8 mouse cellular contexts compared by ENCODE assay signal in the genomic region with DNA sequence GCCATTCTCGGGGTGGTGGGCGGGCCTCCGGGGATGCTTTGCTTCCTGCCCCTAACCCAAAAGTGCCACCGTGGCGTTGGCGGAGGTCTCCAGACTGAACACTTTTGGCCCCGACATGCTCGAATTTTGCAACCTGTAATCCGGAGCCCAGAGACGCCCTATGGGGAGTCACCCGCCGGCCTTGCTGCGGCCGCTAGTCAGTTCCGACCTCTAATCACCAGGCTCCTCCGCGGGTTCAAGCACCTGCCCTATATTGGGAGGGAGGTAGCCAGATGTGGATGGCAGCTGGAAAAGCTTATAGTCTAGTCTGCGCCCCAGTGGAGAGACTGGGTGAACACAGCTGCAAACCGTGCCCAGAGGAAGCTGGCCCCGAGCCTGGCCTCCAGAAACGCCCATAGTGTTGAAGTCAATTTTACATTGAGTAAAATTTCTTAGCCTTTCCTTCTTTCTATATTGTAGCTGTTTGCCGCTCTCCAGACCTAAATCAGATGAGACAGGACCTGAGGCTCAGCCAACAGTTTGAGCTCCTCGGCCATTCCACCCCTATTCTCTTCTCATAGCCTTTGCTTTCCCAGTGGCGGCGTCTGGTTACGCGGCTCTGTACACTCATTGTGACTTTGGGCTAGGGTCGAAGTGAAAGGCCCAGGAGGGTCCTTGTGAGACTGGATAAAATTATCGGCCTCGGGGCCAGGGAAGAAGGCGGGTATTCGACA. TPM values are rescaled to one million over a fixed set of nuclear protein-coding genes. Genes with fewer than 3 reads are reported as not detected.
DNase-seq lines count a peak whose midpoint lies in the region; ATAC-seq and TF ChIP-seq lines count a peak whose summit lies in the region.

No protein-coding gene starts in this region.

- peak overlapping the region; percentile 84 for H3K4me2 ChIP-seq in heart, embryonic 11.5 days
- peak overlapping the region; percentile 96 for H3K4me2 ChIP-seq in limb, embryonic 12.5 days
- H3K4me2 ChIP-seq in neural tube, embryonic 13.5 days = peak overlapping the region; percentile 99

- H3K4me3 ChIP-seq in left cerebral cortex, adult 2 months = peak overlapping the region; percentile 95
- H3K4me3 ChIP-seq in heart, embryonic 11.5 days (ENCODE audit: low read depth, low read length) = peak overlapping the region; percentile 69
- peak overlapping the region; percentile 58 for H3K4me3 ChIP-seq in limb, embryonic 12.5 days (replicated peaks)
- peak overlapping the region; percentile 53 for H3K4me3 ChIP-seq in neural tube, embryonic 13.5 days

- intact Hi-C loops in left cerebral cortex, adult 2 months (cut with DNase I) = loop anchor here (2.0 to 10.0 kb wide), 5 partner anchors 17 to 469 kb away; a partner anchor contains a TSS
- intact Hi-C loops in left cerebral cortex, postnatal 36 days (cut with DNase I) = loop anchor here (5.0 to 10.0 kb wide), 2 partner anchors 157 to 469 kb away; no protein-coding TSS in a partner anchor
- intact Hi-C loops in left cerebral cortex, postnatal 14 days (cut with DNase I) = loop anchor here (2.0 to 5.0 kb wide), 3 partner anchors 85 to 1468 kb away; no protein-coding TSS in a partner anchor

- 1% methylated on average over 32 of the region's 32 CpGs for WGBS in heart, embryonic 11.5 days (ENCODE audit: insufficient replicate concordance)
- WGBS in limb, embryonic 12.5 days = under 1% methylated on average over 32 of the region's 32 CpGs
- WGBS in neural tube, embryonic 13.5 days = under 1% methylated on average over 32 of the region's 32 CpGs

- peaks cover 37% of the 10 kb centered on the region for H3K4me1 ChIP-seq in heart, embryonic 11.5 days (ENCODE audit: control insufficient read depth, insufficient read depth, low read length)
- H3K4me1 ChIP-seq in limb, embryonic 12.5 days (replicated peaks) = peaks cover 55% of the 10 kb centered on the region
- H3K4me1 ChIP-seq in neural tube, embryonic 13.5 days (replicated peaks) = peaks cover 48% of the 10 kb centered on the region

- TF ChIP-seq CTCF in left cerebral cortex, adult 2 months (IDR thresholded peaks at IDR 0.05) = no peak

- peak overlapping the region; percentile 98 for H3K27ac ChIP-seq in left cerebral cortex, adult 2 months
- H3K27ac ChIP-seq in heart, embryonic 11.5 days (ENCODE audit: low read depth, low read length) = peak overlapping the region; percentile 94
- H3K27ac ChIP-seq in limb, embryonic 12.5 days = peak overlapping the region; percentile 93; the same call in 1 of the 2 replicates
- H3K27ac ChIP-seq in neural tube, embryonic 13.5 days (replicated peaks) = peak overlapping the region; percentile 86; the same call in 1 of the 2 replicates

- no peak for DNase-seq in left cerebral cortex, adult 2 months (ENCODE audit: extremely low spot score in 1 of 2, low spot score in 2 of 2)
- no peak for DNase-seq in left cerebral cortex, postnatal 36 days (ENCODE audit: low spot score in 2 of 2)
- DNase-seq in ZHBTc4 (ENCODE audit: low read depth, low spot score) = peak; percentile 48
- DNase-seq in left cerebral cortex, postnatal 14 days (ENCODE audit: low spot score in 2 of 2) = no peak
- no peak for DNase-seq in right cerebral cortex, postnatal 14 days

- no peaks in the 10 kb centered on the region for H3K9me3 ChIP-seq in heart, embryonic 11.5 days (replicated peaks; ENCODE audit: control insufficient read depth, low read length)
- H3K9me3 ChIP-seq in limb, embryonic 12.5 days = no peaks in the 10 kb centered on the region
- H3K9me3 ChIP-seq in neural tube, embryonic 13.5 days = no peaks in the 10 kb centered on the region

- ATAC-seq in heart, embryonic 11.5 days (replicated peaks; ENCODE audit: insufficient number of reproducible peaks, low FRiP score, low TSS enrichment) = peak; percentile 18; the same call in 1 of the 2 replicates
- peak; percentile 34; the same call in 1 of the 2 replicates for ATAC-seq in limb, embryonic 12.5 days (ENCODE audit: insufficient number of reproducible peaks, insufficient read depth, low FRiP score, low TSS enrichment, low read depth)
- ATAC-seq in neural tube, embryonic 13.5 days (ENCODE audit: low read depth) = peak; percentile 52

- peak overlapping the region; percentile 90 for H3K9ac ChIP-seq in heart, embryonic 11.5 days (ENCODE audit: low read depth, low read length)
- peak overlapping the region; percentile 77 for H3K9ac ChIP-seq in limb, embryonic 12.5 days (replicated peaks)
- peak overlapping the region; percentile 75 for H3K9ac ChIP-seq in neural tube, embryonic 13.5 days

- H3K36me3 ChIP-seq in heart, embryonic 11.5 days (ENCODE audit: control insufficient read depth, insufficient read depth, low read length) = no peaks in the 10 kb centered on the region
- H3K36me3 ChIP-seq in limb, embryonic 12.5 days = no peaks in the 10 kb centered on the region
- H3K36me3 ChIP-seq in neural tube, embryonic 13.5 days = no peaks in the 10 kb centered on the region

- peaks cover 51% of the 10 kb centered on the region for H3K27me3 ChIP-seq in heart, embryonic 11.5 days (ENCODE audit: control insufficient read depth, insufficient read depth, low read length)
- peaks cover 74% of the 10 kb centered on the region for H3K27me3 ChIP-seq in limb, embryonic 12.5 days
- H3K27me3 ChIP-seq in neural tube, embryonic 13.5 days = peaks cover 83% of the 10 kb centered on the region

RNA-seq across cellular contexts. Expression of a gene that starts 0.4 kb away (rescaled TPM):
- 1 to 10 TPM; 4.3 to 5.5 TPM for total RNA-seq in left cerebral cortex, adult 2 months (2021)
- 1 to 10 TPM; 3.4 to 4.1 TPM for total RNA-seq in left cerebral cortex, postnatal 36 days (2021)
- 2.7 and 2.9 TPM in 2 replicates for polyA plus RNA-seq in heart, embryonic 11.5 days (2014; fragmentation: Nextera tagmentation; extraction: Ambion mirVana)
- polyA plus RNA-seq in limb, embryonic 12.5 days (2016; fragmentation: Nextera tagmentation; extraction: Ambion mirVana) = 3.3 and 4.1 TPM in 2 replicates
- polyA plus RNA-seq in neural tube, embryonic 13.5 days (2015; fragmentation: Nextera tagmentation; extraction: Ambion mirVana) = 1.9 and 2.5 TPM in 2 replicates
- total RNA-seq in left cerebral cortex, postnatal 14 days (2021) = 1 to 10 TPM; 1.3 to 1.6 TPM

RNA-seq across cellular contexts. Expression of a gene that starts 28.2 kb away (rescaled TPM):
- 100 to 1,000 TPM; 120 to 125 TPM for total RNA-seq in left cerebral cortex, adult 2 months (2021)
- total RNA-seq in left cerebral cortex, postnatal 36 days (2021) = 100 to 1,000 TPM; 118 to 119 TPM
- 16.0 and 18.8 TPM in 2 replicates for polyA plus RNA-seq in heart, embryonic 11.5 days (2014; fragmentation: Nextera tagmentation; extraction: Ambion mirVana)
- 18.3 and 19.2 TPM in 2 replicates for polyA plus RNA-seq in limb, embryonic 12.5 days (2016; fragmentation: Nextera tagmentation; extraction: Ambion mirVana)
- polyA plus RNA-seq in neural tube, embryonic 13.5 days (2015; fragmentation: Nextera tagmentation; extraction: Ambion mirVana) = 61.0 and 65.3 TPM in 2 replicates
- 100 to 1,000 TPM; 111 to 115 TPM for total RNA-seq in left cerebral cortex, postnatal 14 days (2021)

RNA-seq across cellular contexts. Expression of a gene that starts 30.0 kb away (rescaled TPM):
- total RNA-seq in left cerebral cortex, adult 2 months (2021) = 1 to 10 TPM; 5.2 to 6.1 TPM
- total RNA-seq in left cerebral cortex, postnatal 36 days (2021) = 1 to 10 TPM; 3.3 to 5.8 TPM
- 0.21 TPM in 1 of 2 replicates, not detected in the other for polyA plus RNA-seq in heart, embryonic 11.5 days (2014; fragmentation: Nextera tagmentation; extraction: Ambion mirVana)
- polyA plus RNA-seq in limb, embryonic 12.5 days (2016; fragmentation: Nextera tagmentation; extraction: Ambion mirVana) = 0.20 and 0.56 TPM in 2 replicates
- 1.0 and 1.4 TPM in 2 replicates for polyA plus RNA-seq in neural tube, embryonic 13.5 days (2015; fragmentation: Nextera tagmentation; extraction: Ambion mirVana)
- 1 to 10 TPM; 3.3 to 3.4 TPM for total RNA-seq in left cerebral cortex, postnatal 14 days (2021)
